Mouse (Mus musculus) liver (tissue): ENCODE data around the gene Gm28051.

Experiments
- DNase-seq: peaks from one replicate; pipeline ENCODE4 v3.0.0-alpha.2; 2020; ENCODE audit warnings: mixed read lengths

The Gm28051 gene

GRCm38 (mm10) chr12:102705216-102705871 is 52.2 kb downstream of the Gm28051 start:
- peak; percentile 81 for DNase-seq

GRCm38 (mm10) chr12:102704457-102705198 is 52.9 kb downstream of the Gm28051 start, which contains the start of gene Itpk1:
Gene Itpk1, minus strand, starts transcription at chr12:102704930.
- DNase-seq = peak; percentile 85

DNA sequence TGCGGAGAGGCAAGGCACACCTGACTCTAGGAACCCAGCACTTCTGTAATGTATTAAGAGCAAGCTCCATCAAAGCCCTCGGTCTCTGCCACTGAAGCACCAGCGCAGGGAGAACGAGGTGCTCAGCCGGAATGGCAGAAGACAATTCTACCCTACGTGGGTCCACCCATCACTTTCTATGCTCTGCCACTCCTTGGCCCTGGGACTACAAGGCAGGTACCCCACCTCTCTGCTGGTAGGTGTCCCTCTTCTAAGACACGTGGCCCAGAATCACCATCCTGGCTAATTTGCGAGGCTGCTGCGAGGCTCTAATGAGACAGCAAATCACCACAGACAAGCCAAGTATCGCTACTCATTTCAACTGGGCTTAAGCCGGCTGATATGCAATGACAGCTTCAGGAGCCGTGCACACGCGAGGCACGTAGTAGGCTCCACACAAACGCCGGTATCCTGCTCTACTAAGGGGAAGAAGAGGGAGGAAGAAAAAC is 53.6 kb downstream of the Gm28051 start:
- no peak for DNase-seq

DNA sequence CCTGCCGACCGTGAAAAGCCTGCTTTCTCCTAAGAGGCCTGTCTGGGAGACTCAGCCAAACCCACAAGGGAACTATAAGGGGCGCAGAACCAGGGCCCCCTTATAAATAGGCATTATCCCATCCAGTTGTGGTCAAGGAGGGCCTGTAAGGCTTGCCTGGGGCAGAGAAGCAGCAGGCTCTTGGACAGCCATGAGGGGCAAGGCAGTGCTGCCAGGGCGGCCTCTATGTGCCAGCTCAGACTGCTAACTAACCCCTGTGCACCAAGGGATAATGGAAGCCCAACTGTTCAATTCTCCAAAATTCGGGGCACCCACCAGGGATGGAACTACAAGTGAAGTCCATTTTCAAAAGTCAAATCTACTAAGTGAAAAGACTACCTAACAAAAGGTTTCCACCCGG is 54.1 kb downstream of the Gm28051 start:
- no peak for DNase-seq

DNA sequence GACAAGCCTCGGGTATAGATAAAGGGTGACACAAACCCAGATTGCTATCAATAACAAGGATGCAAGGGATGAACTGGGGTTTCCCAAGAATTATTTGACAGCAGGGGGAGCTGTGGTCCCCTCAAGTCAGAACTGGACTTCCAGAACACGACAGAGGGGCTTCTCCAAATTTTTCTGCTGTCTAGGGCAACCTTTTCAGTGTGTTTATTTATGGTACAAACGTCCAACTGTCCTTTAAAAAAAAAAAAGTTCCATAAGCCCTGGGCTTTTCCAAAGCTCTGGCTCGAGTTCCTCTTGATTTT is 54.5 kb downstream of the Gm28051 start:
- DNase-seq = no peak

DNA sequence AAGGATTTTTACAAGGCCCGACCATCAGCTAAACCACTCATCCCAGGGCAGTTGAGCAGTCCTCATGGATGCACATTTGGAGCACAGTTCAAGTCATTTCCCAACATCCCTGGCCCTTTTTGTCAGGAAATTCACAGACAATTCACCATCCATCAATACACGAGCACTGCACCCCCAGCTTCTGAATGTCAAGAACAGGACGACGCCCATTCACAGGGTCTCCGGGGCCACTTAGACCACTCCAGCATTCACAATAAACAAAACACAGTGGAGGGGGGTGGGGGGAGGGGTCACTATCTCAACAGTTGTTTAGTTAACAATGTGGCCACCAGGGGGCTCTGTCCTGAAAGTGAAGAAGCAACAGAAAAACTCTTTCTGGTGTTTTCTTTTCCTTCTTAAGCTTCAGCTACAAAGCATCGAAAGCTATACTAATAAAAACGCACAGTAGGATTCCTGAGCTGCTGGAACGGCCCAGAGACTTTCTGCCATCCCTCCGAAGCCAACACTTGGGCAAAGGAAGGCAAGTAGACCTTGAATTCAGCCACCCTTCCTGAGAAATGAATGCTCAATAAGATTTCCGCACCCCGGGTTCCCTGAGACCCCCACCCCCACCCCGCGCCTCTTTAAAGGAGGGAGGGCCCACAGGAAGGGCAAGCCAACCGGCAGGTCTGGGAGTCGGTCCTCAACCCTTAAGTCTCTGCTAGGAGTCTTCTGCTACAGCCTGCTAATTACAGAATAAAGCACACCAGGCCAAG is 55.0 kb downstream of the Gm28051 start:
- DNase-seq = peak; percentile 82

DNA sequence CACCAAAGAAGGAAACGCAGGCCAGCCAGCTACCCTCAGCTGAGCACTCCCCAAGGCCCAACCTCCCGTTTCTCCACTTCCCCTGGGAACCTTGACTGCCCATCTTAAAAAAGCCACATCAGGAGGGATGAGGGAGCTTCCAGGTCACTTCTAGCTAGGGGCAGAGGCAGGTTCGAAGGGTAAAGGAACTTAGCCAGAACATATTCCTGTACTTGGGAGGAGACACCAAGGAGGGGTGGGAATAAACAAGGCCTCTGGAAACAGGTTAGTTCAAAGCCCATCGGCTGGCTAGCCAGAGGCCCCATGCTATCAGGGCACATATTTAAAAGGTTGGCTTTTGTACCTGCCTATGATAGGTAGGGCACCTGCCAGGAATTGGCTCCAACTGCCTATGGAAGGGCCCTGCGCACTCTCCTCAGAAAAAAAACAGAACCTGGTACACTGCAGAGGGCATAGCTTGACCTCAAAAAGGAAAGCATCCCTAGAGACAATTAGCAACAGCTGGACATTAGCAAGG is 55.8 kb downstream of the Gm28051 start:
- DNase-seq = no peak

DNA sequence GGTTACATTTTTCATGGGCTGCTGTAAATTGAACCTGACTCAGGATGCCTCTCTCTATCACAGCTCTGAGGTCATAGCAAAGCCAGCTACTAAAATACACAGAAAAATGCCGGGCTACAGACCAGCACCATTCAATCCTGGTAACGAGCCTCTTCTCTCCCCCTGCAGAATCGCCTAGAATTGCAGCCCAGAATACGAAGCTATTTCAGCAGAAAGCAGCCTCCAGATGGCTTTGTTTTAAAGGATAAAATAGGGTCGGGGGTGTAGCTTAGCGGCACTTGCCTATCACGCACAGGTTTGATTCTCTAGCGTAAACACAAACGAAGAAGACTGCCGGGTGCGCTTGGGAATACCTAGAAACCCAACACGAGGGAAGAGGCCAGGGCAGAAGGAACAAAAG is 57.1 kb downstream of the Gm28051 start:
- DNase-seq = no peak

GRCm38 (mm10) chr12:102699156-102699555 is 58.4 kb downstream of the Gm28051 start:
- no peak for DNase-seq

DNA sequence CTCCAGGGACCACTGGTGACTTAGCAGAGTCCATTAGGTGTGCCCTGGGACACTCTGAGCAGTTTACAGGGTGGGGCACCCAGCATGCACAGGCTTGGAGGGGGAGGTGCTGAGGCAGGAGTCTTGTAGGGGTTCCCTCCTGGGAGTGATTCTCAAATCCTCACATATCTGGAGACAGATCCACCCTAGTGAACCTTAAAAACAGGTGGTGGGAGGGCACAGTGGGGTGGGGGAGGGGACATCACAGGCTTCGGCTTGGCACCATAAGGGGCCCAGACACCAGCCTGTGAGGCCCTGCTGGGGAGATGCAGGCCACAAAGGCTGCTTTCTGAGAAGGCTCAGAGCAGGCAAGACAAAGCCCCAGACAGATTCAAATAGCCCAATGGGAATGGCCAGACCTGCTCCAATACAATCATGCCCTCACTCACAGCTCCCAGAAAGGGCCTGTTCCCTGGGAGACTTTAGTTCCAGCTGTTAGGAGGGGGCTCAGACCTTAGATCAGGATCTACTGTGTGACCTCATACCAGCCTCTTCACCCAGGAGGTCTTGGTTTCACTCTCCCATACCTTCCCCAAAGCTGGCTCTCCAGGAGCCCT is 59.4 kb downstream of the Gm28051 start:
- DNase-seq = no peak

DNA sequence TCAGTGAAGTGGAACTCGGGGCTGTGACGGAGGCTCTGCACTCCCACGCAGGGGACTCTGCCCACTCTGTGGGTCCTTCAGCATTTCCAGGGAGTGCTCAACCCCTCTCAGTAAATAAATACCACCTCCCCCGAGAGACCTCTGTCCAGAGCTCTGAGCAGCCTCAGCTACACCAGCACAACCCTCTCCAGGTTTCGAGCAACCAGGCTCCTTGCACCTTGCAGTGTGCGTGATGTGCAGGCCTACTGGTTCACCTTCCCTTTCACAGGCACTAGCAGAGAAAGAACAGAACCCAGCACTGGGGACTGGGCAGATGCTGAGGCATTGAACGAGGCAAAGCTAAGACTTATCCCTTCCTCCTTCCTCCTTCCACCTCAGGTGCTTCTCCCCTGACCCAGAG is 60.2 kb downstream of the Gm28051 start:
- no peak for DNase-seq

- no peak for DNase-seq
These were observed 60.8 kb downstream of the Gm28051 start for GRCm38 (mm10) chr12:102696635-102697354.

DNA sequence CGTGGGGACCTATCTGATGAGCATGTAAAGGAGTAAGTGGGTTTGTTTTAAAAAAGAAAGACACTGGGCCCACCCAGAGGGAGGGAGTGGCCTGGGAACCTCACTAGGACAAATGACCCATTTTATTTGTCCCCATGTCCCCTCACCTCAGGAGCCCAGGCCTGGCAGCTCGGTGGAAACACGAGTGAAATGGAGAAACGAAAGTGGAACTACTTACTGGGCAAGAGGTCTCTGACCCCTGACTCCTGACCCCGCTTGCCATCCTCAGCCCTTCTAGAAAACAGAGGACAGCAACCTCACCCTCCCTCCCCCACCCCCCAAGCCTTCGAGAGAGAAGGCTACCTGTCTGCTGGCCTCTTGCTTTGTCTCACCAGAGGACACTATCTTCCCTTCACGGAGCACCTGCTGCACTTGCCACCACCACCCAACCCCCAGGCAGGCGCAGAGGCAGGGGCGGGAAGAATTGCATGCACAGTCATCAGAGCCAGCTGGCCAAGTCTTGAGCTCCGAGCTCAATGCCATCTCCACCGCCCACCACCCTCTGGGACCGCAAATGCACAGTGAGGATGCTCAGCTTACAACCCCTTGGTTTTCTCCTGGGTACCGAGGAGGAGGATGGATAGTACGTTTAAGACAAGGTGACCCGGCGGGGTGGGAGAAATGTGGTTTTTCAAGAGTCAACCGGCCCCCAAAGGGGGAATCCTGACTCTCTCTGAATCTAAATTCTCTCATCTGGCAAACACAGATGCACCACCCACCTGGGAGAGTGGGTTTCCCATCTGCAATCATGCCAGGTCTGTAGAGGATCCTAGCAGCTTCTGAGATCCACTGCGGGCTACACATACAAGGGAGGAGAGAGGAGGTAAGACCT is 62.0 kb downstream of the Gm28051 start:
- DNase-seq = no peak

DNA sequence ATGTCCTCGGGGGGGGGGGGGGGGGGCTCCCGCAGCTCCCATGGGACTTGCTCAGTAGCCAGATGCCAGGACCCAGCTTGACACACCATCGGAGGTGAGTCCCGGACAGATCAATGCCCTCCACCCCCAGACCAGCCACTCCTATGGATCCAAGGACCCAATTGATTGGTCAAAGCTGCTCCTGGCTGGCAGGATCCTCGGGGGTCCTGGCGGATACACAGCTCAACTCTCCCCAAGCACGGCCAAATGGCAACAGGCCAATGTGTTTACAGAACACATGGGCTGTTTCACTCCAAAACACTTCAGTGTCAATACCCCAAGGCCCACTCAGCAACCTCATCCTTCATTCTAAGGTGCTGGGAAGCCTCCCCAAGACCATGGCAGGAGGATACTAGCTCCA is 65.8 kb downstream of the Gm28051 start:
- no peak for DNase-seq

DNA sequence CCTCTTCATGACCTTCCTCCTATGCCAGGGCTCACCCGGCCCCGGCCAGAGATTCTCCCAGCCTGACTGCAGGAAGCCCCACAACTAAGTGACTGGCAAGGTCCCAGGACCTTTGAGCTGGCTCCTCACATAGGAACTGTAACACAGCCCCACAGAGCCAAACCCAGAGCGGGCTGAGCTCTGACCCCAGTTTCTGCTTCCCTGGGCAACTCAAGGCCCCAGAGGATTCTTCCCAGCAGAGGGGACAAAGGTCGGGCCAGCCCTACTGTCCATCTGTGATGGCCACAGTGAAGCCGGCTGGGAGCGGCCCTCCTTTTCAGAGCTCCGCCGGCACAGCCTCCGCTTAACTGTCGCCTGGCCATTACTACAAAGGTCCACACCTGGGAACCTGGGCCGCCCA is 66.4 kb downstream of the Gm28051 start:
- DNase-seq = no peak

- no peak for DNase-seq
These were observed 67.6 kb downstream of the Gm28051 start for GRCm38 (mm10) chr12:102689773-102690563.

DNA sequence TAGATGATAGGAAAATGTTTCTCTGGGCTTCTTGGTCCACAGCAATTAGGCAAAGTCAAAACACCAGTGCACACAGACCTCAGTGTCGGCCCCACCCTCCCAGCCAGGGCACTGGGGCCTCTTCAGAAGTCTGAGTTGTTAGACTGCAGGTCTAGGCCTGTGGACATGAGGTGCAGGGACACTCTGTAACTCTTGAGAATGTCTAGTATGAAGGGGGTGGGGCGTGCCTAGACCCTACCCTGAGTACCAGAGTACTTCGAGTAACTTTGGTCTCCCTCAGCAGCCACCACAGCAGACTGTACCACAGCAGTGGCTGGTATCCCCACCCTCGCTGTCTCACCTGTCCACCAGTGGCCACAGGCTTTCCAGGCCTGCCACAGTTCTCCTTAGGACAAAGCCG is 71.2 kb downstream of the Gm28051 start:
- DNase-seq = no peak

- no peak for DNase-seq
These were observed 72.0 kb downstream of the Gm28051 start for GRCm38 (mm10) chr12:102685523-102685931.

- DNase-seq = no peak
These were observed 72.7 kb downstream of the Gm28051 start for GRCm38 (mm10) chr12:102684720-102685386.

GRCm38 (mm10) chr12:102683979-102684378 is 73.6 kb downstream of the Gm28051 start:
- no peak for DNase-seq
